Mouse (Mus musculus) midbrain, embryonic 10.5 days (tissue): ENCODE measurements around the gene Hmg20b. TPM values are rescaled to one million over a fixed set of nuclear protein-coding genes. Genes with fewer than 3 reads are reported as not detected.
A peak's percentile ranks its signal among the peaks of the same experiment; 100 is the strongest.

Source experiments
- DNase-seq: peaks from one replicate; pipeline ENCODE4 v3.0.0-alpha.2; 2017; ENCODE audit warnings: low spot score
- H3K27ac ChIP-seq: fragments of 300-500 bp; sonication (generic); replicated peaks from 2 replicates; pipeline ENCODE4 v1.5.1; 2016; ENCODE audit warnings: mild to moderate bottlenecking
- H3K27me3 ChIP-seq: fragments of 300-500 bp; sonication (generic); 2 replicates; pipeline ENCODE4 v1.6.1; 2016; ENCODE audit warnings: low read depth, mild to moderate bottlenecking; ENCODE audit not compliant: poor library complexity, severe bottlenecking
- H3K36me3 ChIP-seq: fragments of 300-500 bp; sonication (generic); 2 replicates; pipeline ENCODE4 v1.6.1; 2016; ENCODE audit warnings: mild to moderate bottlenecking, moderate library complexity
- H3K4me1 ChIP-seq: fragments of 300-500 bp; sonication (generic); 2 replicates; pipeline ENCODE4 v1.6.1; 2016
- H3K4me3 ChIP-seq: fragments of 300-500 bp; sonication (generic); 2 replicates; pipeline ENCODE4 v1.5.1; 2016; ENCODE audit warnings: mild to moderate bottlenecking, moderate library complexity
- H3K9me3 ChIP-seq: fragments of 300-500 bp; sonication (generic); replicated peaks from 2 replicates; pipeline ENCODE4 v1.6.1; 2016; ENCODE audit warnings: mild to moderate bottlenecking
- WGBS: fragments of 180-500 bp; shearing (Covaris S2); methylation state at CpG from one replicate; pipeline ENCODE4 v1.1.7; 2016; 5-methylcytosine and 5-hydroxymethylcytosine counted together
- polyA plus RNA-seq: library from polyadenylated mRNA; unstranded; fragments of >200 nt; fragmentation: Nextera tagmentation; extraction: Ambion mirVana; gene quantifications from 2 replicates; pipeline ENCODE4 v1.2.1, GENCODE M21; 2016

The Hmg20b gene
- polyA plus RNA-seq, 1 experiment from 2014 or later, result 102 TPM

DNA sequence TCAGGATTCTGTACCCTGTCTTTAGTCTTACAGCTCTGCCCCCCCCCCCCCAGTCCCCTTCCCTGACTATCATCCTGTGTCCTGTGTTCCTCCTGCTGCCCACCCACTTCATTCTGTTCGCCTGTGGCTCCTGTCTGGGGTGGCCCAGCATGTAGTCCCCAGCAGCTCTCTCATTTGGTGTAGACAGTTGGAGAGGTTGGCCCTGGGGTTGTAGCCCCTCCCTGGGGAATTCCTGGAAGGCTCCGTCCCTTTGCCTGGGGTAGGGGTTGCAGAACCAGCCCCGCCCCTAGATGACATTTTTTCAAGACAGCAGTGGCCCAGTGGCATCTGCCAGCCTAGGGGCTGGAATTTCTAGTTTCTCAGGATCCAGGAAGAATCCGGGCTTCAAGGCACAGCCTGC lies 7.9 kb upstream of the Hmg20b start:
- peaks cover 58% of the 10 kb centered on the region for H3K27me3 ChIP-seq
- no peaks in the 10 kb centered on the region for H3K9me3 ChIP-seq
- peaks cover 19% of the 10 kb centered on the region for H3K36me3 ChIP-seq
- peak overlapping the region; percentile 78 for H3K4me3 ChIP-seq
- 24% methylated on average over 4 of the region's 4 CpGs for WGBS
- peak overlapping the region; percentile 84 for H3K27ac ChIP-seq
- H3K4me1 ChIP-seq, result peaks cover 81% of the 10 kb centered on the region
- DNase-seq, result no peak

DNA sequence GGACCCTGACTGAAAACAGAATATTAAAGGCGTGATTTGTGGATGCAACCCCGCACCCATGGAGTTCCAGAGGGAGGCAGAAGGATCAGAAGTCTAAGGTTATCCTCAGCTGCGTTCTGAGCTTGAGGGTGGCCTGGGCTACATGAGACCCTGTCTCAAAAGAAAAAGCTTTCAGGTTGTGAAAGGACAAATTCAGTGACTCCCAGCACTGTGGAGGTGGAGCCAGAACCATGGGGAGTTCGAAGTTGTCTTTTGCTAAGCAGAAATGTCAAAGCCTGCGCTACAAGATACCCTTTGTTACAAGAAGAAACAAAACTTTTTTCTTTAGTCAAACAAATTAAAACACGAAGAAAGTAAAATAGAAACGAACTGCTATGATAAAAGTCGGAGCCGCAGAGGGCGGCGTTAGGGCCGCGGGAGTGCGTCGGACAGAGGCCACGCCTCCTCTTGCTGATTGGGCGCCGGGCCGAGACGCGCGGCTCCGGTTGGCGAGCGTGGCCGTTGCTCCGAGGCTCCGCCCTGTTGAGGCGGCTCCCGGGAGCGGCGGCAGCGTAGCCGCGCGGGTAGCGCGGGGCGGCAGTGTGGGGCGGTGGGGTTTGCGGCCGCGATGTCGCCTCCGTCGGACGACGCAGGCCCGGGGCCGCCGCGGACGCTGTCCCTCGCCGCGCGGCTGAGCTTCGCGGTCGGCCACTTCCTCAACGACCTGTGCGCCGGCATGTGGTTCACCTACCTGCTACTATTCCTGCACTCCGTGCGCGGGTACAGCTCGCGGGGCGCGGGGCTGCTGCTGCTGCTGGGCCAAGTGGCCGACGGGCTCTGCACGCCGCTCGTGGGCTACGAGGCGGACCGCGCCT lies 6.9 kb upstream of the Hmg20b start, which contains the start of gene Mfsd12:
Gene Mfsd12 (plus strand): TSS at position 501 of the 854 bp plus-strand sequence.
- Histone ChIP-seq H3K36me3 (peaks cover 12% of the 10 kb centered on the region), H3K4me1 (peaks cover 72% of the 10 kb centered on the region), H3K9me3 (no peaks in the 10 kb centered on the region), H3K27me3 (peaks cover 48% of the 10 kb centered on the region), H3K27ac (peak within 1 kb of the TSS; percentile 84), H3K4me3 (peak within 1 kb of the TSS; percentile 78)
- peak; percentile 87 for DNase-seq
- 2% methylated on average over 79 of the region's 79 CpGs for WGBS

DNA sequence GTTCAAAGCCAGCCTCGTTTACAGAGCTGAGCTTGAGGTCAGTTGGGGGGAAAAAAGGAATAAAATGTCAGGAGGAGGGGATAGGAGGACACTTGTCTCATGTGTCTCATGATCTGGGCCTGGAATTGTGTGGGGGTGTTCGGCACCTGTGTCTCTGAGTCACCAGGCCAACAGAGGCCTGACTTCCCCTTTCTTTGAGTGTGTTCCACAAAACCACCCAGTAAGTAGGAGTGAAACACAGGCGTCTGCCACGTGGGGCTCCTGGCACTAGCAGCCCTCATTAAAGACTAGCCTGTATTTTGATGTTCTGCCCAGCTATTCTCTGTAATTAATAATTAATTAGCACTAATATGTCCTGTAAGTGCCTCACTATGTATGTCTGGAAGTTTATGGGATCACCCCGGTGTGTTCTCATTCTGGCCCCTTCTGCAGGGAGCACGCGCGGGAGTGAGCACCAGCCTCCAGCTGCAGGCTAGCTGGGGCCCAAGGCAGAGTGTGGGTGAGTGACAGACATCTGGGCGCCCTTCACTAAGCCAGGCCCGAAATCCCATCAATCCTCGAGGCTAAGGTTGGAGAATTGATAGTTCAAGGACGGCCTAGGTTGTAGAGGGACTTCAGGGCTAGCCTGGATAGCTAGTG lies 6.2 kb upstream of the Hmg20b start:
- peak overlapping the region; percentile 78 for H3K4me3 ChIP-seq
- WGBS, result 61% methylated on average over 12 of the region's 12 CpGs
- peaks cover 71% of the 10 kb centered on the region for H3K4me1 ChIP-seq
- DNase-seq, result no peak
- peaks cover 5% of the 10 kb centered on the region for H3K36me3 ChIP-seq
- H3K9me3 ChIP-seq, result no peaks in the 10 kb centered on the region
- peak overlapping the region; percentile 53; the same call in 1 of the 2 replicates for H3K27ac ChIP-seq
- H3K27me3 ChIP-seq, result peaks cover 43% of the 10 kb centered on the region

DNA sequence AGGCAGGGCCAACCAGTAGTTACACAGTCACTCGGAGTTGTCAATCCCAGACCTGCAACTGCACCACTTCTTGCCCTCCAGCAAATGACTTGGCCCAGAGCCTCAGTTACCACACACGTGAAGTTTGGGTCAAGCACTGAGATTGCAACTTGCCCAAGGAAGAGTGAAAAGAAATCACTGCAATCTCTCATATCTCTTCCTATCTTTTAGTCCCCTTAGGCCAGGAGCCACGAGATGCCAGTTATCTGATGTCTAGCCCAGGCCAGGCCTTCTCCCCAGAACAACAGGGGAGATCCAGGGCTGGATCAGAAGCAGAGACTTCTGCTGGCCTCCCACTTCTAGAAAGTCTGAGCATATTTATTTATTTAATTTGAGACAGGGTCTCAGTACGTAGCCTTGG lies 5.3 kb upstream of the Hmg20b start:
- H3K27ac ChIP-seq, result no peak overlapping the region
- WGBS, result 87% methylated on average over 4 of the region's 4 CpGs
- no peak for DNase-seq
- no peak overlapping the region for H3K4me3 ChIP-seq
- H3K36me3 ChIP-seq, result no peaks in the 10 kb centered on the region
- peaks cover 69% of the 10 kb centered on the region for H3K4me1 ChIP-seq
- H3K27me3 ChIP-seq, result peaks cover 43% of the 10 kb centered on the region
- H3K9me3 ChIP-seq, result no peaks in the 10 kb centered on the region

DNA sequence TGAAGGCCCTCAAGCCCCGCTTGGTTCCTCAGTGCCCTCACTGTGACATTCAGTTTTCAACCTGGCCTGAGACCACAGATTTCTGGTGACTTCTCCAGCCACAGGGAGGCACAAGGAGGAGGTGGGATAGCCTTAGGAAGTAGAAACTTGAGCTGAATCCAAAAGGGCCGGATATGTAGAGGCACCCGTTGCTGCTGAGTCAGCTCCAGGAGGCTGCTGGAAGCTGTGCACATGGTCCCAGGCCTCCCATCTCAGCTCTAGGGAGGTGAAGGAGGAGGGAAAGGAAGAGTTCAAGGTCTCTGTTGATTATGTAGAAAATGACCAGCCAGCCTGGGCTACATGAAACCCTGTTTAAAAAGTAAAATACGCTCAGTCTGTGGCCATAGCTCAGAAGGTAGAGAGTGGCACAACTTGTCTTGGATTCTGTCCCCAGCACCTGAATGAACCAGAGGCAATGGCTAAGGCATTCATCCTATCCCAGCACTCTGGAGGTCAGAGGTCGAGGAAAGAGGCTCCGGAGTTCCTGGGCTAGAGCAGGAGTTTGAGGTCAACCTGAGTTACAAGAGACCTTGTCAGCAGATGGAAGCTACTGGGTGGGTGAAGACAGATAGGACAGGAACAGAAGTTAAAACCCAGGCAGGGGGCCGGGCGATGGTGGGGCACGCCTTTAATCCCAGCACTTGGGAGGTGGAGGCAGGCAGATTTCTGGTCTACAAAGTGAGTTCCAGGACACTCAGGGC lies 4.6 kb upstream of the Hmg20b start:
- Histone ChIP-seq H3K27ac (no peak overlapping the region; the same call in 1 of the 2 replicates), H3K9me3 (no peaks in the 10 kb centered on the region), H3K27me3 (peaks cover 43% of the 10 kb centered on the region), H3K4me3 (no peak overlapping the region), H3K36me3 (no peaks in the 10 kb centered on the region), H3K4me1 (peaks cover 65% of the 10 kb centered on the region)
- WGBS, result 57% methylated on average over 9 of the region's 9 CpGs
- no peak for DNase-seq

DNA sequence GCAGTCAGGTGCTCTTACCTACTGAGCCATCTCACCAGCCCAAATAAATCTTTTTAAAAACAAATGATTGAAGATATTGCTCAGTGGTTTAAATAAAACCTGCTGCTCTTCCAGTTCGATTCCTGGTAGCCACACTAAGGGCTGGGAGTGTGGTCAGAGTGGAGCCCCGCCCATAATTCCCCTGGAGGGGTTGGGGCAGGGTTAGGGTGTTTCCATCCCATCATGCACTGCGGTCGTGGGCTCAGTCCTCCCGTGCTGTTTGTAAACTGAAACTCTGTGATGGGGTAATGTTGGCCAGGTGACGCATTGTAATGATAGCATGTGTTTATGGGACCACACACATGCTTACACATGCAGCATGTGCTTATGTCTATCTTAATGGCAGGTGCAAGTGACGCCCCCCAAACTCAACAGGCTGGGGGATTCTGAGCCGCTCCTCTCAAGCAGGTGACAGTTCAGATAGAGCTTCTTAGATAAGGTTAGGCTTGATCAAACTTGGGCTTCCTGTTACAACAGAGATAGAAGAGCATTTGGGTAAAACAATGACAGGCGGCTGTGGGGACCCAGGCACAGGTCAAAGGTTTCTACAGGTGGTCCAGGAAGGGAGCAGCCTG lies 1.5 kb upstream of the Hmg20b start:
- 28% methylated on average over 9 of the region's 9 CpGs for WGBS

DNA sequence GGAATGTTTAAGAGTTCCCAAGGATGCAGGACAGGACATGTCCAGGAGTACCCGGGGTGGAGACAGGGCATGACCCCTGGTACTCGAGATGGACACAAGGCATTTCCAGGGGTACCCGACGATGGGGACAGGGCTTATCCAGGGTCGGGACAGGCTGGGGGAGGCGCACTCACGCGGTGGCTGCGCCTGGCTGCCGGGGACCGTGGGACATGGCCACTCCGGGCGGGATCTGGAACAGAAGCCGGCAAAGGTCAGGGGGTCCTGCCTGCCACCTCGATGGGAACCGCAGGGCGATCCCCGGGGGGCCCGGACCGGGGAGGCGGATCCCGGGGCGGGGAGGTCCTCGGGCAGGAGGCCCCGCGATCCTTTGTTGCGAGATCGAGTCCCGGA lies 324 bp downstream of the Hmg20b start:
- DNase-seq, result no peak
- peaks cover 35% of the 10 kb centered on the region for H3K36me3 ChIP-seq
- H3K27ac ChIP-seq, result peak overlapping the region; percentile 95
- H3K27me3 ChIP-seq, result peaks cover 48% of the 10 kb centered on the region
- H3K4me1 ChIP-seq, result peaks cover 63% of the 10 kb centered on the region
- no peaks in the 10 kb centered on the region for H3K9me3 ChIP-seq
- WGBS, result under 1% methylated on average over 29 of the region's 29 CpGs
- peak overlapping the region; percentile 77 for H3K4me3 ChIP-seq

More for the DNA sequence above, 1.5 kb upstream of the Hmg20b start:
- Histone ChIP-seq H3K4me1 (peaks cover 63% of the 10 kb centered on the region), H3K9me3 (no peaks in the 10 kb centered on the region), H3K4me3 (no peak overlapping the region), H3K27me3 (peaks cover 48% of the 10 kb centered on the region), H3K27ac (0 out of 2 replicates have a peak overlapping the region, but pooled peaks have one; percentile 2), H3K36me3 (peaks cover 18% of the 10 kb centered on the region)
- no peak for DNase-seq

DNA sequence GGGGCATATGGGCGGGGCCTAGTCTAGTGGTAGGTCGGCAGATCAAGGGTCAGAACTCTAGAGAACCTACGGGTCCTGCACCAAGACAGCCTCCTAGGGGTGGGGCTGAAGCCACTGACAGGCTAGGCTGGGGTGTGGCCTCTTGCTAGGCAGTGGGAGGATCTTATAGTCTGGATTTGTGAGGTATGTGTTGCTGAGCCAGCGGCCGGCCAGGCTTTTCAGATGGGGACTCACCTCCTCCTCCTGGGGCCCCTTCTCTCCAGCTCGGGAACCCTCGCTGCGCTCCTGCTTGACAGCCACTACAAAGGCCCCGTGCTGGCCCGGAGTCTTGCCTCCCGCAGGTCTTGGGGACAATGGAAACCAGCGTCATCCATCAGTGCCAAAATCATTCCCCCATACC lies 1.1 kb downstream of the Hmg20b start:
- H3K27ac ChIP-seq, result peak overlapping the region; percentile 95
- peak; percentile 38 for DNase-seq
- peaks cover 52% of the 10 kb centered on the region for H3K27me3 ChIP-seq
- peaks cover 35% of the 10 kb centered on the region for H3K36me3 ChIP-seq
- peak overlapping the region; percentile 77 for H3K4me3 ChIP-seq
- peaks cover 55% of the 10 kb centered on the region for H3K4me1 ChIP-seq
- WGBS, result 5% methylated on average over 12 of the region's 12 CpGs
- H3K9me3 ChIP-seq, result no peaks in the 10 kb centered on the region

DNA sequence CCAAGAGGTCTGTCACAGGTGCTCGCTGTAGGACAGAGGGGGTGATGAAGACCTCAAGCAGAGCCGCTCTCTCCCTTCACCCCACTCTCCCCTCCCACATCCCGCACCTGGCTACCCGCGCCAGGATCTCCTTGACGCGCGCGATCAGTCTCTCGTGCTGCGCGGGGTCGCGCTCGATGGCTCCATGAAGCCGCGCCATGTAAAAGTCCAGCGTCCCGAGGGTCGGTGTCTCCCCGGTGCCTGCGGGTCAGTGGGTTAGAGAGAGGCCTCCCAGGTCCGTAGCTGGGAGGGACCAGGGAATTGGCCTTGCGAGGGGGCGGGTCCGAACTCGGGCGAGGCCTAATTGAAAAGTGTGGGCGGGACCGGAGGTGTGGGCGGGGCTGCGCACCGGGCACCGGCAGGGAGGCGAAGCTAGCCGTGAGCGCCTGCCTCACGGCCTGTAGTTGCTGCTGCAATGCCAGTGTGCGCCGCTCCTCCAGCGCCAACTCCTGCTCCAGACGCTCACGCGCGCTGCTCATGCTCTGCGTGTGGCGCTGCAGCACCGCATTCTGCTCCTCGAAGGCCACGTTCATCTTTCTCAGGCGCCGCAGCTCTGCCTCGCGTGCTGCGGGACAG lies 3.7 kb downstream of the Hmg20b start:
- no peaks in the 10 kb centered on the region for H3K9me3 ChIP-seq
- H3K36me3 ChIP-seq, result peaks cover 35% of the 10 kb centered on the region
- H3K27me3 ChIP-seq, result peaks cover 78% of the 10 kb centered on the region
- 5% methylated on average over 55 of the region's 55 CpGs for WGBS
- peaks cover 56% of the 10 kb centered on the region for H3K4me1 ChIP-seq
- H3K27ac ChIP-seq, result peak overlapping the region; percentile 58; the same call in 1 of the 2 replicates
- H3K4me3 ChIP-seq, result peak overlapping the region; percentile 40
- peak; percentile 72 for DNase-seq

DNA sequence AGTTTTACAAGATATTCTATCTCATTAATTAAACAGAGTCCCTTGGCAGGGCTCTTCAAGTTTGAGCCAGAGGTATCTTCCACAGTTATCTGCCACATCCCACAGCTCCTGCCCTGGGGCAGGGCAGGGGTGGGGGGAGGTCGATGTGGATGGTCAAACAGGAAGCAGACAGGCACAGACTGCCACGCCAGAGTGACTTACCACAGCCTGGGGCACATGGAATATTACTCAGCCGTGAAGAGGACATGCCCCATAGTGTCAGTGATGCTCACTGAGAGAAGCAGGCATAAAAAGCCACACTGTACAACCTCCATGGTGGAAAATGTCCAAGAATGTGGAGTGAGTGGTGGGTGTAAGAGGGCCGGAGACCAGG lies 5.1 kb downstream of the Hmg20b start:
- no peaks in the 10 kb centered on the region for H3K9me3 ChIP-seq
- peaks cover 53% of the 10 kb centered on the region for H3K4me1 ChIP-seq
- 88% methylated on average over 4 of the region's 4 CpGs for WGBS
- DNase-seq, result no peak
- peaks cover 35% of the 10 kb centered on the region for H3K36me3 ChIP-seq
- peaks cover 92% of the 10 kb centered on the region for H3K27me3 ChIP-seq
- H3K27ac ChIP-seq, result no peak overlapping the region
- H3K4me3 ChIP-seq, result no peak overlapping the region

DNA sequence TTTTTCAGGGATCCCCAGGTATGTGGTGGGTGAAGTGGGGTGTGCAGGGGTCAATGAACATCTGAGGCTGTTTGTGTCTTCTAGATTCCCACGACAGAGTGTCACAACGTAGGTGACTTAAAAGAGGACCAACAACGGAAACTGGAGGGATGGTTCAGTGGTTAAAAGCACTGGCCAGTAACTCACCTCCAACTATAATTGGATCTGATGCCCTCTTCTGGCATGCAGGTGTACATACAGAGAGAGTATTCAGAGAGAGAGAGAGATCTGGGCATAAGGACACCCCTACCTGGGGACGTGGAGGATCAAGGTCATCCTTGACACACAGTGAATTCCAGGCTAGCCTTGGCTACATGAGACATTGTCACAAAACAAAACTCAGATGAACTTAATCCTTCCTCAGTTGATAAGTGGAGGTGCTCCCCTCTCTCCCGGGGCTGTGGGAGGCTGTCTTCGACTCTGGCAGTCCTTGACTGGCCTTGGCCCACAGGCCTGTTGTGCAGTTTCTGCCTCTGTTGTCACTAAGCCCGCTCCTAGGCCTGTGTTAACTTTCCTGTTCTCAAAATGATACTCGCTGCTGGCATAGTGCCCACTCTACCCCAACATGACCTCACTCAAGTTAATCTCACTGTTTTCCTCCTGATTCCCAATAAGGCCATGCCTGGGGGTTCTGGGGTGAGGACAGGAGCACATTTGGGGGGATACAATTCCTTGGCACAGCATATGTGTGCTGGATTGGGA lies 5.7 kb downstream of the Hmg20b start:
- H3K9me3 ChIP-seq, result no peaks in the 10 kb centered on the region
- no peak overlapping the region for H3K4me3 ChIP-seq
- DNase-seq, result no peak
- no peak overlapping the region for H3K27ac ChIP-seq
- H3K27me3 ChIP-seq, result peaks cover 95% of the 10 kb centered on the region
- peaks cover 35% of the 10 kb centered on the region for H3K36me3 ChIP-seq
- 56% methylated on average over 8 of the region's 8 CpGs for WGBS
- peaks cover 47% of the 10 kb centered on the region for H3K4me1 ChIP-seq
